Mouse (Mus musculus): ENCODE results near the gene Mrpl55.

Mrpl55 gene

DNA sequence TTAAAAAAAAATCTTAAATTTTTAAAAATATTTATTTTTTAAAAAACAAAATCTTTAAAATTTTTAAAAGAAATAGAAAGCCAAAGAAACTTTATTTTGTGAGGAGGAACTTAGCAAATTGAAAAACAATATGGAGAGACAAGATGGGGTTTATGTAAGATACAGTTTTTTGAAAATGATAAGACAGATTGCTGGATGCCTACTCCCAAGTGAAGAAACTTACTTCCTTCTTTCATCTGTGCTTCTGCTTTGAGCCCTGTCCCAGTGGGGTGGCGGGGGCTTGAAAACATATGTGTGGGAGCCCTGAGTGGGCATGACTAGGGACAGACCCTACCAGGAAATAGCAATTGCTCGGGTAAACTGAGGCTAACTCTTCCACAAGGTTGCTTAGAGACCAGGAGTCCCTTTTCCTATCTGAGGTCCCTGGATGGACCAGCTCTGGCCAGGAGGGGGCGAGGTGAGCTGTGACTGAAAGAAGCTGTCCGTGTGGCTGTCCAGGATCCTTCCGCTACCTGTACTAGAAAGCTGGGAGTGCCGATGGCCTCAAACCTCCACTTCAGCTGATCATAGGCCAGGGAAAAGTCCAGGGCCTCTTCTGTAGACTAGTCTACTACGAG lies 28.0 kb downstream of the Mrpl55 start:
- peak; percentile 83 to 86 for DNase-seq

DNA sequence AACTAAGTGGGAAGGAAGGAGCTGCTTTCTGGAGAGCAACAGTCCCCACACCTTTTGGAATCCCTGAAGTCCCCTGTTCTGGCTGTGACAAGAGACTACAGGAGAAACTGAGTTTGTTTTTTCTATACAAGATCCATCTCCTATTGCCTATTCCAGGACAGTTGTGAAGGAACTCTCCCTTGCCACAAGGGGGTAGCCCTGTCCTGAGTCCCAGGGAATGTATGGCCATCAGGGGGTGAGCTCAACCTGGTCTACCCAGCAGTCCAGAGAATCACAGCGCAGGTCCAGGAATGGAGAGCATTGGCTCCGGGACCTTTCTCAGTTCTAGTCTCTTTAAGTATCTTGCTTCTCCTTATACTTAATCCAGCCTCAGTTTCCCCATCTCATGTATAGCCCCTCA lies 30.5 kb downstream of the Mrpl55 start:
- no peak for DNase-seq

DNA sequence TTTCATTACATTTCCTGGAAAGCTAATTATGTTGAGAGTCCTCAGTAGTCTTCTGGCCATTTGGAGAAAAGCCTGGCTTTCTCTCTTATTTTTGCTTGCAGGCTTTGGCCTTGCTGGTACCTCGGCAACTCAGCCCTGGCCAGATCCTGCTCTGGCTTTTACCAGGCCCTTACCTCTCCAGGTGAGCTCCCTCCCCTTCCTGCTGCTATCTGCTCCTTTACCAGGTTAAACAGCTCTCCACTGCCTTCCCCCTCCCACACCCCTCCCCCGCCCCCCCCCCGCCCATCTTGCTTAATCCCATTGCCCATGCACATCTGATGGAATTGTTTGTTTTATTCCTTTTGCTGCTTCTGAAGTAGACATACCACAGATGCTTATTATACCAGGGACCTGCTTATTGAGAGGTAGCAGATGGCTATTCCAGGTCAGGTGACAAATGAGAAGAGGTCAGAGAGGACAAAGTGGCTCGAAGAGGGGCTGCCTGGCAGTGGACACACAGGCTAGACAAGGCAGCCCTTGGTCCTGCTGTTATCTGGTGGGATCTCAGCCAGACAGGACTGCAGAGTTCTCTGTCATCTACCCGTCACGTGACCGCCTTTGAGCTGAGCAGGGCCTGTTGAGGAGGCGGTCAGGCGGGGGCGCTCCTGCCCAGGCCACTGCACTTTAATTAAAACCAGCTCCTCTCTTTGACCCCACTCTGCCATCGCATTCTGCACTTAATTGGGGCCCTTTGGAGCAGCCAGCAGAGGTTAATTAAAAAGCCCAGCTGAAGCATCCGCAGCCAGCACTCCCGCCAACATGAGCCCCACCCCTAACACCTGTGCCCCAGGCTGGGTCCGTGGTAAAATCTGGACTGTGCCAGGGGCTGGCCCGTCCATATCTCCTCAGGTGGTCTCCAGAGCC lies 36.5 kb downstream of the Mrpl55 start:
- peak; percentile 83 to 90 for DNase-seq

DNA sequence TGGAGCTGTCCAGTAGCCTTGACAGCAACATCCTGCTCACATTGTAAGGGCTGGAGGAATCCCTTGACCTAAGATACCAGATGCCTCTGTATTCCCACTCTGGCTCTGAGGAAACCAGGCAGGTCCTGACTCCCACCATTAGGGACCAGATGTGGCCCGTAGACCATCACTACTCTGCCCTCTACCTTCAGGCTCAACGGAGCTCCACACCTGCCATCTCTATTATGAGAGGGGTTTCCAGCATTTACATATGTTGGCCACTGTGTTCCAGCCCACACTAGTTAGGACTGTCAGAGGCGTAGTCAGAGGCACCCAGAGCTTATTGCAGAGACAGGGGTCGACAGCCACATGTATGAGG lies 37.1 kb downstream of the Mrpl55 start:
- DNase-seq = no peak

DNA sequence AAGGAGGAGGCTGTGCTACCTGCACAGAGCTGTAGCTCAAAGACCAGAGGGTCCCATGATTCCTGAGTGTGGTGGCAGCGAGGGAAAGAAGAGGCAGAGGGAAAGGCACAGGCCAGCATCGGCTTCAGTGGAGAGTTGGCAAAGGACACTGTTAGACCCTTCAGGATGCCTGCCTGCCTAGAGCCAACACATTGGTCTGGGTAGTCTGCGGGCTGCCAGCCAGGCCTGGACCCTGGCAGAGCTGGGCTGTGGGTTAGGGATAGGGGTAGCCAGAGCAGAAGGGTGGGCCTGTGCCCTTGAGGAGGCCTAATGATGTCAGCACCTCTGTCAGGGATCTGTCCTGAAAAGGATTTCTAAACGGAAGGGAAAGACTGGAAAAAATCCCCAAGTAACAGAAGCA lies 37.5 kb downstream of the Mrpl55 start:
- no peak for DNase-seq

DNA sequence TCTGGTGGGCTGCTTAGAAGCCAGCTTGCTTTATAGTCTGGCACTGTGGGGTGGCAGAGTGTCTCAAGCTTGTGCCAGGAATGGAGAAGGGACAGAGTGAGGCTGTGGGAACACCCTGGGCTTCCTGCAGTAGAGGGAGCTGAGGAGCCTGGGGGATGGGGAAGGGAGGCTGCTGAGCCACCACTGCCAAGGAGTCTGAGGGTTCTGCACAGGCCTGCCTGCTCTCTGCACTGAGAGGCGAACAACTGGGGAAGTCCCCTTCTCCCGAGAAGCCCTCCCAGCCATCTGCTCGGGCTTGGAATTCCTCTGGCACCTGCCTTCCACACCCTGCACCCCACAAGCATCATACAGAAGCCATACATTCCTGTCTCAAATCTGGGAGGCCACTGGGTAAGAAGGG lies 39.6 kb downstream of the Mrpl55 start:
- DNase-seq = no peak

DNA sequence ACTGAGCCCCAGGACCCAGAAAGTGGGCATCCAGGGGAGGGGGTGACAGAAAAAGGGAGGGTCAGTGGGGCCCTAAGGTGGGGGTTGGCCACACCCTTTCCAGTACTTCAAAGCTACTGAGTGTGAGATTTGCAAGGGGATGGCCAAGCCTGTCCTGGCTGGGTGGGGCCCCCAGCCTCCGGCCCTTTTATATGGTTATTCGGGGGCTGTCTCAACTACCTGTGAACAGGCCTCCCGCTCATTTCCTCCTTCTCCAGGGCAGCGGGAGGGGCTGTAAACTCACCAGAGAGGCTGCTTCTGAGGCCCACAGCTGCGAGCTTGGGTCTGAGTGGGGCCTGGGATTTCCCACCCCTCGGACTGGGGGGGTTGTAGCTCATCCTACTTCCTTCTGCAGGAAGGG lies 41.6 kb downstream of the Mrpl55 start:
- no peak for DNase-seq

DNA sequence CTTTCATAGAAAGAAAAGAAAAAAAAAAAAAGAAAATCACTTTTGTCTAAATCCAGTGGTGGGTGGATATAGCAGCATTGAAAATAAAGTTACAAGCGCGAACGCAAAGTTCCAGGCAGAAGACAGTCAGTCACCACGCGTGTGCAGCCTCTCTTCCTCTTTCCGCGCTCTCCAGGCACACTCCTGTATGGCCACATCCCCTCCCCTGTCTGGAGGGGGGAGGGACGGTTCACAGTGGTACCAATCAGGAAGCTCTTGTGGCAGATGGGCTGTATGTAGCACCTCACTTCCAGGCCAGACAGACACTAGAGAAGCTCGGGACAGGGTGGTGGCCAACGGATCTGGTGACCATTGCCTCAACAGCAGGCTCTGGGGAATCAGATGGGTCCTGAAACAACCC lies 45.8 kb downstream of the Mrpl55 start:
- no peak for DNase-seq

All from kidney, postnatal 4 days (tissue).